Mouse (Mus musculus) lung, adult 2 months (tissue): ENCODE measurements around the gene Tubb4b. TPM values are rescaled to one million over a fixed set of nuclear protein-coding genes. Genes with fewer than 3 reads are reported as not detected.

Source experiments
- DNase-seq: peaks from one replicate; pipeline ENCODE4 v3.0.0; 2022
- H3K4me1 ChIP-seq: fragments of 200-500 bp; 2 replicates; pipeline ENCODE4 v1.6.1; 2011; ENCODE audit warnings: low read length; ENCODE audit not compliant: control insufficient read depth, insufficient read depth
- H3K4me3 ChIP-seq: fragments of 200-500 bp; replicated peaks from 2 replicates; pipeline ENCODE3; 2011; ENCODE audit warnings: low read depth, mild to moderate bottlenecking, control low read depth, low read length; ENCODE audit errors: extremely low read depth
- CTCF ChIP-seq: fragments of 200-500 bp; IDR thresholded peaks from 2 replicates; pipeline ENCODE4 v1.5.1; 2011; ENCODE audit warnings: mild to moderate bottlenecking, low read length, control low read depth; ENCODE audit not compliant: insufficient read depth
- POLR2A ChIP-seq: fragments of 200-500 bp; IDR thresholded peaks from 2 replicates; pipeline ENCODE4 v1.6.1; 2011; ENCODE audit warnings: low read depth, mild to moderate bottlenecking, control low read depth, low read length, borderline replicate concordance; ENCODE audit errors: extremely low read depth
- WGBS: fragments of 180-500 bp; shearing (Covaris S2); methylation state at CpG from one replicate; pipeline ENCODE4 v1.1.7; 2018; 5-methylcytosine and 5-hydroxymethylcytosine counted together
- polyA plus RNA-seq: library from polyadenylated mRNA; depleted of rRNA; stranded (reverse); fragments of >200 nt; gene quantifications from 2 replicates; pipeline ENCODE4 v1.2.3, GENCODE M21; 2012

Tubb4b gene
- polyA plus RNA-seq, 1 experiment = 623 TPM

DNA sequence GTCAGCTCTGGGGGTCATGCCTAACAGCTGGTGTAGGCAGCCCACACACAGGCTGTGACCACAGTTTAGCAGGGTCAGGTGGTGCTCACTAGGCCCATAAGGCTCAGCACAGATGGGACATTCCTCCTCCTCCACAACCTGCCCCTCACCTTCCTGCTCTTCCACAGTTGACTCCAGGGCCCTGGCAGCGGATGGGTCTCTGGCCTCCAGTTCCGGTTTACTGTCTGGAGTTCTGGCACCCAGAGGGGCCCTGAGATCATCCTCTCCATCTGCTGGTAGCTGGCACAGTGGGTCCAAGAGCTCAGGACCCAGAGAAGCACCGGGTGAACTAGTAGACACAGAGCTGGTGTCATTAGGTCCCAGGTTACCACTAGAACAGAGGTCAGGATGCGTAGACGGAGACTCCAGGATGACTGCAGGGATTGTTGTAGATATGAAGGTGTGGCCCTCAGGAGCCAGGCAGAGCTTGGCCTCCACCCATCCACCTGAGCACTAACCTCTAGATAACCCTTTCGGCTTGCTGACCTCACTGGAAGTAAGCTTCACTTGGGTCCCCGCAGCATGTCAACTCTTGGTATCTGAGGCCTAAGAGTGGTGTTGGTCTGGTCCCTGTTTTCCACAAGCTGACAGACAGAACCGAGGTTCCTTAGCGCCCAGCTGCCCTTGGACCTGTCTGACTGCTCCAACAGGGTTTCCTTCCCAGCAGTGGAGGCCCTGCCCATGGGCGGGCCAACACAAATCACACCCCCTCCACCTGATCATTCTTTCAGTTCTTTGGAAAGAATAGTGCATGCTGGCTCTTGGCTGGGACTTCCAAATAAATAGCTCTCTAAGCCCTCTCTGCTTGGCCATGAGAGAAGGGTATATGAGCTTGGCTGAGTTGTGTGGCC lies 21.9 kb upstream of the Tubb4b start, which contains the start of gene AL732309.1:
AL732309.1 (minus strand) TSS at position 681 of the 890 bp plus-strand sequence.
- no peak for TF ChIP-seq CTCF
- peak; percentile 32; the same call in 1 of the 2 replicates for TF ChIP-seq POLR2A
- 79% methylated on average over 10 of the region's 10 CpGs for WGBS
- DNase-seq = no peak

DNA sequence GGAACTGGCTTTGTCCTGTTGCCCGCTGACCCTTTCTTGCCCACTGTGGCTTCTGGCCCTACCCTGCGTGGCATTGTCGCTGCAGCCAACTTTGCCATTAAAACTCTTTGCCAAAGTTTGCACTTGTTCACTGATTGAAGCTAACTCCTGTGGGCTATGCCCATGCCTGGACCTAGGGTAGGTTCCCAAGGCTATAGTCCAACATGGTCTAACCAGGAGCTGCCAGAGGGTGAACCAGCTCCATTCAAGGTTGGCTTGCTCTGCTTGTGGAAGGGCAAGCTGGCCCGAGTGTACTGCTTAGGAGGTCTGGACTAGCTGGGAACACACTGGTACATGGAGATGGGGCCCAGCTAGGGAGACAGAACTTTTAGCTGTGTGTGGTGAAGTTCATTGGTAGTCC lies 19.6 kb upstream of the Tubb4b start:
- DNase-seq = no peak
- TF ChIP-seq CTCF (no peak), POLR2A (no peak)
- Histone ChIP-seq H3K4me3 (no peak overlapping the region), H3K4me1 (peaks cover 4% of the 10 kb centered on the region)
- 85% methylated on average over 4 of the region's 4 CpGs for WGBS

More for the DNA sequence above, 21.9 kb upstream of the Tubb4b start, which contains the start of gene AL732309.1:
- H3K4me1 ChIP-seq = peaks cover 3% of the 10 kb centered on the region
- H3K4me3 ChIP-seq = no peak within 1 kb of the TSS

DNA sequence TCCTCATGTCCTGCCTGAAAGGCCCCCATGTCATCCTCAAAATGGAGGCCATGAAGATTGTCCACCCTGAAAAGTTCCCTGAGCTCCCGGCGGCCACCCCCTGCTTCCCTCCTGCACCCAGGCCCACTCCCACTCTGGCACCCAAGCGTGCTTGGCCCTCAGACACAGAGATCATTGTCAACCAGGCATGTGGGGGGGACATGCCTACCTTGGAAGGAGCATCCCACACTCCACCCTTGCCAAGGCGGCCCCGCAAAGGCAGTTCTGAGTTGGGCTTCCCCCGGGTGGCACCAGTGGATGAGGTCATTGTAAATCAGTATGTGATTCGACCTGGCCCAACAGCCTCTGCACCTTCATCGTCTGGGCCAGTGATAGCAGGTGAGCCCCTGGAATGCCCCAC lies 18.8 kb upstream of the Tubb4b start:
- Histone ChIP-seq H3K4me3 (no peak overlapping the region), H3K4me1 (peaks cover 4% of the 10 kb centered on the region)
- TF ChIP-seq POLR2A = no peak
- no peak for TF ChIP-seq CTCF
- whole genome bisulfite sequencing = 69% methylated on average over 8 of the region's 8 CpGs
- no peak for DNase-seq

DNA sequence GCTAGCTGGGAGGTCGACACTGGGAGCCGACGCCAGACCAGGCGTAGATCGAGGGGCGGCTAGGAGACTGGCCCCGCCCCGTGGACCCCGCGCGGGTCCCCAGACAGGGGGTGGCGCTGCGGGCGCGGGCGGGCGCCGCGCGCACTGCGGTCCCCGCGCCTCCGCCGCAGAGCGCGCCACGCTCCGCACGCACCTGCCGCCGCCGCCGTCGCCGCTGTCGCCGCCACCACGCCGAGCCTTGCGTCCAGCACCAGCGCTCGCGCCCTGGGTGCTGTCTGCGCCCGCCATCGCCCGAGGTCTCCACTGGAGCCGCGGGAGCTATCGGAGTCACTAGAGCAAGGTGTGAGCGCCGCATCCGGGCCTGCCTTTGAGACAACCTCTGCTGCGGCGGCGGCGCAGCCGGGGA lies 17.6 kb upstream of the Tubb4b start, which contains the start of the genes Rnf208 and Cysrt1:
Rnf208 (plus strand) TSS at position 155 of the 406 bp plus-strand sequence.
Cysrt1 (minus strand) TSS at position 352 of the 406 bp plus-strand sequence.
- under 1% methylated on average over 57 of the region's 59 CpGs for WGBS
- Histone ChIP-seq H3K4me3 (peak within 1 kb of the TSS; percentile 42), H3K4me1 (peaks cover 6% of the 10 kb centered on the region)
- DNase-seq = no peak
- TF ChIP-seq CTCF = no peak
- TF ChIP-seq POLR2A = no peak

DNA sequence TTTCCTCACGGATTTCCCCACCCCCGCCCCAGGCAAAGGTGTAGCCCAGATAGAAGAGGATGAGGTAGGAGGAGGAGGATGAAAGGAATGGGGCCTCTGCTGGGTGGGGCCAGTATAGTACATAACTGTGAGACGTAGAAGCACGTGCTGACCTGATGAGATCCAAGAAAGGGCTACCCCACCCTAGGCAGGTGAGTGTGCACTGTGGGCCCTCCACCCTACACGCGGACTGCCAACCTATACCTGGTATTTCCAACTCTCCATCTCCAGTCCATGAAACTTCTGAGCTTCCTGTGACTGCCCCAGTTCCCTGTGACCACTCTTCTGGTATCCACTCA lies 16.9 kb upstream of the Tubb4b start:
- Histone ChIP-seq H3K4me3 (no peak overlapping the region), H3K4me1 (peaks cover 6% of the 10 kb centered on the region)
- WGBS = 16% methylated on average over 6 of the region's 6 CpGs
- no peak for DNase-seq
- TF ChIP-seq CTCF (no peak), POLR2A (no peak)

DNA sequence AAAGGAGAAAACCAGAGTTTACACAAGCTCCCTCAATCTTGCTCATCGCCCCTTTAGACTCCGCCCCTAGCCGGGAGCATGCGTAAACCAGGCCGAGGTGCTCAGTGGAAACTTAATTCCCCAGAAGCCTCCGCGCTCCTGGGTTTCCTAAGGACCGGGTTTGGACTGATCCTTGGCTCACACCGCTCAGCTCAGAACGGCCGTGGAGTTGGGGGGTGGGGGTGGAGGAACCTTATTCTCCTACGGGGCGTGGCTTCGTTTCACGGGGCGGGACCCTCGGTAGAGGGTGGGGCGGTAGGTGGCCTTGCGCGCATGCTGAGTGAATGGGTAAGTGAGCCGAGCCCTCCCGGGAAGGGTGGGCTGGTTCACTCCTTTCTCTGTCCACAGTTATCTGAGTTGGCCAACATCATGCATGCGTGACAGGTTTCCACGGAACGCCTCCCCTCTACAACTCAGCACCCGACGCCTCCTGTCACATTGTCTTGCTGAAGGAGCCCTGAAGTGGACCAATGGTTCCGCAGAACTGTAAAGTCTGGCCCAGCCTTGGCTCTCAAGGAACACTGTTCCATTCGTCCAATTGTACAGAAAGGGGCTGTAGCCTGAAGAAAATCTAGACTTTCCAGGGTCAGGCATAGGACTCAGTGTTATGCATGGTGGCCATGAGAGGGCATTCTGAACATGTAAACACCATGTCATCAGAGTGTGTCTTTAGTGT lies 16.4 kb upstream of the Tubb4b start:
- WGBS = 1% methylated on average over 29 of the region's 29 CpGs
- TF ChIP-seq CTCF (no peak), POLR2A (peak; percentile 38; the same call in 1 of the 2 replicates)
- peak; percentile 63 for DNase-seq
- Histone ChIP-seq H3K4me3 (peak overlapping the region; percentile 42), H3K4me1 (peaks cover 6% of the 10 kb centered on the region)

DNA sequence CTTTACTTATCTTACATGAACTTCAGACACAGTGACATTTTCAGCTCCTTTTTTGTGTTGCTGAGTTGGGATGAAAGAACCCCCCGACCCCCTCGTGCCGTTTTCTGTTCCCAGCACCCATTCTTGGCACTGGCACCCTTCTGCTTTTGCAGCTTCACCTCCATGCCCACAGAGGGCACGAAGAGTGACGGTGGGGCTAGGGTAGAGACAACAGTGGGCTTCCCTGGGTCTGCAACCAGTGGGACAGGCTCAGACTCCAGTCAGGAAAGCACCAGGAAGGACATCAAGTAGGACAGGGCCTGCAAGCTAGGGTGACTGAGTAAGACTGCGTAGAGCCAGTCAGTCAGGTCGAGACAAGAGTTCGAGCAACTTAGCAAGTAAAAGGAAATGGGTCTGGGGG lies 15.8 kb upstream of the Tubb4b start:
- 63% methylated on average over 8 of the region's 8 CpGs for WGBS
- no peak for DNase-seq
- TF ChIP-seq POLR2A (no peak), CTCF (no peak)
- Histone ChIP-seq H3K4me1 (peaks cover 6% of the 10 kb centered on the region), H3K4me3 (no peak overlapping the region)

DNA sequence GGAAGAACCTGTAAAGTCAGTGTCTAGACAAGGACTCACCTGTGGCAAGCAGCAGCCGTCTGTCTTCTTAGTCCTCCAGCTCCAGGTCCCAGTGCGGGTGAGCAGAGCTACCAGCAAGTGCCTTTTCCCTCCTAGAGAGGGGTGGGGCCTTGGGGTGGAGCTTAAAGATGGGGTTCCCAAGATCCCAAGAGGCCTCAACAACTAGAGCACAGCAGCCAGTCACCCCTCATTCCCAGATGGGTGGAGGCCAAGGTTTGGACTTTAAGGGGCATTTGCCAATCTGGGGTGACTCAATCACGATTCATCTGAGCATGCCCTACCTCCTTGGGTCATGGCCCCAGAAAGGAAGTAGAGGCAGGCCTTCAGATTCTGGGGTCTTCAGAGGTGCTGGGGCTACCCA lies 15.3 kb upstream of the Tubb4b start:
- WGBS = 75% methylated on average over 3 of the region's 3 CpGs
- TF ChIP-seq POLR2A (no peak), CTCF (no peak)
- no peak for DNase-seq
- Histone ChIP-seq H3K4me3 (no peak overlapping the region), H3K4me1 (peaks cover 6% of the 10 kb centered on the region)

DNA sequence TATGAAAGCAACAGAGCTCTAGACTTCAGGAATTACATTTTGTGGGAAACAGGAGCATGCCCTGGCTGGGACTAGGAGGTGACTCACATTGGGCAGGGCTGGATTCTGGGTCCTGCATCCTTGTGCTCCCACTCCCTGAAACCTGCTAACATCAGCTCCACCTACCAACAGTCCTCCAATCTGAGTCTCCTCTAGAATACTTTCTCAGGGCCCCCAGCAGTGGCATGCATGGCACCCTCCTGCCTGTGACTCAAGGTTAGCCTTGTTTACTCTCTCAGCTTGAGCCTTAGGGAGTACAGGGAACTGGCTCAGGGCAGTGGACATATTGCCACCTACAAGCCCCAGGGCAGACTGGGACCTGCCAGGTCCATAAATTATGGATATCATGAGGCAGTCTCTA lies 13.6 kb upstream of the Tubb4b start:
- Histone ChIP-seq H3K4me1 (peaks cover 6% of the 10 kb centered on the region), H3K4me3 (no peak overlapping the region)
- no peak for TF ChIP-seq CTCF
- TF ChIP-seq POLR2A = no peak
- DNase-seq = no peak

DNA sequence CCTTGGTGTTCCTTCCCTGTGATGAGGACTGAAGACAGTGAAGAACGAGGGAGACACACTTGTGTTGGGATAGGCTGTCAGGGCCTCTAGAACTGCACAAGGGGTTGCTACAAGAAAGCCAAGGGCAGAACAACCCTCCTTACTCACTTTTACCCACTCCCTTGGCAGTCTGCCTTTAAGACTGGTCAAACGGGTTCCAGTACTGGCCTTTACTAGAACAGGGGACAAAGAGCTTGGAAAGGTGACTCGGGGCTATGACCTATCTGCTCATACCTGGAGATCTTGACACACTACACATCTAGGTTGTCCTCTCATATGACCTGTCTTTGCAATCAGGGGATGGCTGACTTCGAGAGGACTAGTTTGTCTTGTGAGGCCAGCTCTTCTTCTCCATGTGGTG lies 13.0 kb upstream of the Tubb4b start:
- no peak overlapping the region for H3K4me3 ChIP-seq
- no peak for TF ChIP-seq POLR2A
- no peak for TF ChIP-seq CTCF
- WGBS = 44% methylated on average over 4 of the region's 4 CpGs
- H3K4me1 ChIP-seq = peaks cover 6% of the 10 kb centered on the region
- peak; percentile 64 for DNase-seq
